Mouse (Mus musculus): ENCODE data around the gene 1700069L16Rik. TPM values are rescaled to one million over a fixed set of nuclear protein-coding genes. Genes with fewer than 3 reads are reported as not detected.

The 1700069L16Rik gene
- total and polyA plus RNA-seq, 2 experiments = not detected

DNA sequence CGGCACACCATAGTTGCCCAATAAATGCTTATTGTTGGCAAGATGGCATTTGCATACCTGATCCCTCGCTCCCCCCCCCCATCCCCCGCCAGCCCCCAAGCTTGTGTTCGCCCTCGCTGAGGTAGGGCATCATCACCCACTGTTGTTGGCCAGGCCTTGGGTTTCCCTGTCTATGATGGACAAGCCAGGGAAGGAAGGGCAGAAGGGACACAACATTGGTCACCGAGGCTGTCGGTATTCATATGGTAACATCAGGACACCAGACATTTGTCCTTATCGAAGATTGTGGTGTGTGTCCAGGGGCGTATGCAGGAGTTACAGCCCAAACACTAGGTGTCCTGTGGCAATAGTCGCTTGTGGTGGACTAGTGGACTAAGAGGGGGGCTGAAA, 11.5 kb upstream of the 1700069L16Rik start:
- Histone ChIP-seq H3K4me1 (ENCODE audit: control insufficient read depth, insufficient read depth, low read length) (peaks cover 8% of the 10 kb centered on the region), H3K36me3 (ENCODE audit: control insufficient read depth, insufficient read depth, low read length) (peaks cover 6% of the 10 kb centered on the region; the same call in 1 of the 2 replicates), H3K27ac (replicated peaks; ENCODE audit: insufficient read depth, low read depth, low read length) (peak overlapping the region; percentile 55), H3K79me2 (ENCODE audit: control insufficient read depth, insufficient read depth, low read length) (0 out of 2 replicates have a peak, but pooled peaks cover 5% of the 10 kb centered on the region), H3K9ac (ENCODE audit: low read depth, low read length) (peak overlapping the region; percentile 67), H3K4me3 (ENCODE audit: insufficient read depth, low read depth, low read length) (peak overlapping the region; percentile 86), H3K27me3 (ENCODE audit: control insufficient read depth, insufficient read depth, low read length) (no peaks in the 10 kb centered on the region)
- WGBS = 1% methylated on average over 10 of the region's 10 CpGs
- no peak for DNase-seq (ENCODE audit: extremely low read depth, low read depth, low spot score)
- no peak for TF ChIP-seq CTCF (IDR thresholded peaks at IDR 0.05; ENCODE audit: low read depth, low read length)
- no peak for TF ChIP-seq POLR2A (IDR thresholded peaks at IDR 0.05; ENCODE audit: extremely low read depth, insufficient read depth, low read length)

- Histone ChIP-seq H3K4me3 (ENCODE audit: insufficient read depth, low read depth, low read length) (peak within 1 kb of the TSS; percentile 86), H3K27ac (replicated peaks; ENCODE audit: insufficient read depth, low read depth, low read length) (peak within 1 kb of the TSS; percentile 91), H3K36me3 (ENCODE audit: control insufficient read depth, insufficient read depth, low read length) (peaks cover 4% of the 10 kb centered on the region; the same call in 1 of the 2 replicates), H3K79me2 (ENCODE audit: control insufficient read depth, insufficient read depth, low read length) (0 out of 2 replicates have a peak, but pooled peaks cover 5% of the 10 kb centered on the region), H3K9ac (ENCODE audit: low read depth, low read length) (peak within 1 kb of the TSS; percentile 67), H3K4me1 (ENCODE audit: control insufficient read depth, insufficient read depth, low read length) (peaks cover 8% of the 10 kb centered on the region), H3K27me3 (ENCODE audit: control insufficient read depth, insufficient read depth, low read length) (no peaks in the 10 kb centered on the region)
- TF ChIP-seq CTCF (IDR thresholded peaks at IDR 0.05; ENCODE audit: low read depth, low read length) = no peak
- 0 out of 2 replicates have a peak, but pooled peaks have one; percentile 57 for TF ChIP-seq POLR2A (IDR thresholded peaks at IDR 0.05; ENCODE audit: extremely low read depth, insufficient read depth, low read length)
- peak; percentile 85 for DNase-seq (ENCODE audit: extremely low read depth, low read depth, low spot score)
- under 1% methylated on average over 71 of the region's 71 CpGs for WGBS
Measured at GRCm38 (mm10) chr5:113735345-113736112, 11.0 kb upstream of the 1700069L16Rik start, which contains the start of gene Ficd. Gene Ficd (plus strand): TSS chr5:113735803.

- Histone ChIP-seq H3K36me3 (ENCODE audit: control insufficient read depth, insufficient read depth, low read length) (peaks cover 4% of the 10 kb centered on the region; the same call in 1 of the 2 replicates), H3K27ac (replicated peaks; ENCODE audit: insufficient read depth, low read depth, low read length) (peak overlapping the region; percentile 91), H3K4me3 (ENCODE audit: insufficient read depth, low read depth, low read length) (no peak overlapping the region), H3K4me1 (ENCODE audit: control insufficient read depth, insufficient read depth, low read length) (peaks cover 8% of the 10 kb centered on the region), H3K27me3 (ENCODE audit: control insufficient read depth, insufficient read depth, low read length) (no peaks in the 10 kb centered on the region), H3K79me2 (ENCODE audit: control insufficient read depth, insufficient read depth, low read length) (0 out of 2 replicates have a peak, but pooled peaks cover 5% of the 10 kb centered on the region), H3K9ac (ENCODE audit: low read depth, low read length) (peak overlapping the region; percentile 42)
- peak; percentile 90 for DNase-seq (ENCODE audit: extremely low read depth, low read depth, low spot score)
- 7% methylated on average over 7 of the region's 7 CpGs for WGBS
- TF ChIP-seq POLR2A (IDR thresholded peaks at IDR 0.05; ENCODE audit: extremely low read depth, insufficient read depth, low read length) (no peak), CTCF (IDR thresholded peaks at IDR 0.05; ENCODE audit: low read depth, low read length) (no peak)
Measured at GRCm38 (mm10) chr5:113735023-113735344, 10.4 kb upstream of the 1700069L16Rik start.

DNA sequence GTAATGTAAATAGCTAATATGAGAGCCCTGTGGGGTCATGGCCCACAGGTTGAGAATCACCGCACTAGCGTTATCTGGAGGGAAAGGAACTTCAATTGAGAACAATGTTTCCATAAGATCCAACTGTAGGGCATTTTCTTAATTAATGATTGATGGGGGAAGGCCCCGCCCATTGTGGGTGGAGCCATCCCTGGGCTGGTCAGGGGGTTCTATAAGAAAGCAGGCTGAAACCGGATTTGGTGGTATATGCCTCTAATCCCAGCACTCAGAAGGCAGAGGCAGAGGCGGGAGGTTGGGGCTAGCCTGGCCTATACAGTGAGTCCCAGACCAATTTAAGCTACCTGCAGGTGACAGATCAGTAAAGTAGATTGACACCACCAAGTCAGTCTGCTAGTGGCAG, 9.8 kb upstream of the 1700069L16Rik start:
- no peak for DNase-seq (ENCODE audit: extremely low read depth, low read depth, low spot score)
- Histone ChIP-seq H3K9ac (ENCODE audit: low read depth, low read length) (no peak overlapping the region), H3K36me3 (ENCODE audit: control insufficient read depth, insufficient read depth, low read length) (peaks cover 3% of the 10 kb centered on the region; the same call in 1 of the 2 replicates), H3K4me3 (ENCODE audit: insufficient read depth, low read depth, low read length) (no peak overlapping the region), H3K27ac (replicated peaks; ENCODE audit: insufficient read depth, low read depth, low read length) (peak overlapping the region; percentile 91), H3K79me2 (ENCODE audit: control insufficient read depth, insufficient read depth, low read length) (0 out of 2 replicates have a peak, but pooled peaks cover 5% of the 10 kb centered on the region), H3K4me1 (ENCODE audit: control insufficient read depth, insufficient read depth, low read length) (peaks cover 8% of the 10 kb centered on the region), H3K27me3 (ENCODE audit: control insufficient read depth, insufficient read depth, low read length) (no peaks in the 10 kb centered on the region)
- TF ChIP-seq CTCF (IDR thresholded peaks at IDR 0.05; ENCODE audit: low read depth, low read length) = no peak
- no peak for TF ChIP-seq POLR2A (IDR thresholded peaks at IDR 0.05; ENCODE audit: extremely low read depth, insufficient read depth, low read length)
- WGBS = 55% methylated on average over 5 of the region's 5 CpGs

GRCm38 (mm10) chr5:113732182-113732581, 7.6 kb upstream of the 1700069L16Rik start:
- TF ChIP-seq CTCF (IDR thresholded peaks at IDR 0.05; ENCODE audit: low read depth, low read length) = peak; percentile 81
- no peak for TF ChIP-seq POLR2A (IDR thresholded peaks at IDR 0.05; ENCODE audit: extremely low read depth, insufficient read depth, low read length)

DNA sequence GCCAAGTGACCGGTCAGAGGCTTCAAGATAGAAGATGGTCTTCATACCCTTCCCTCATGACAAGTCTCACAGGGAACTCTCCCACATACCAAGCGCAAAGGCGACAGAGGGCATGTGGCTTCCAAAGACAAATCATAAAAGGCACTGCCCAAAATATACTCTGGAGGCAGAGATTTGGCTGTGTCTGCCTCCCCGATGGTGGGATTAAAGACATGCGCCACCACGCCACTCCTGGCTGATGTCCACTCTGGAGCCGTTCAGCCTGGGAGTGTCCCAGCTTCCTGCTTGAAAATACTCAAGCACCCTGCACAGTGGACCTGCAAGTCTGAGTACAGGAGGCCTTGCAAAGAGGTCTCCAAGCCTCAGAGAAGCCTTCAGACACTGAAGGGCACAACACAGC, 6.6 kb upstream of the 1700069L16Rik start:
- Histone ChIP-seq H3K4me1 (ENCODE audit: control insufficient read depth, insufficient read depth, low read length) (no peaks in the 10 kb centered on the region), H3K9ac (ENCODE audit: low read depth, low read length) (no peak overlapping the region), H3K36me3 (ENCODE audit: control insufficient read depth, insufficient read depth, low read length) (no peaks in the 10 kb centered on the region), H3K4me3 (ENCODE audit: insufficient read depth, low read depth, low read length) (no peak overlapping the region), H3K27me3 (ENCODE audit: control insufficient read depth, insufficient read depth, low read length) (no peaks in the 10 kb centered on the region), H3K79me2 (ENCODE audit: control insufficient read depth, insufficient read depth, low read length) (no peaks in the 10 kb centered on the region), H3K27ac (replicated peaks; ENCODE audit: insufficient read depth, low read depth, low read length) (no peak overlapping the region)
- no peak for DNase-seq (ENCODE audit: extremely low read depth, low read depth, low spot score)
- 90% methylated on average over 7 of the region's 7 CpGs for WGBS
- TF ChIP-seq POLR2A (IDR thresholded peaks at IDR 0.05; ENCODE audit: extremely low read depth, insufficient read depth, low read length) (no peak), CTCF (IDR thresholded peaks at IDR 0.05; ENCODE audit: low read depth, low read length) (no peak)

More at GRCm38 (mm10) chr5:113732182-113732581, 7.6 kb upstream of the 1700069L16Rik start:
- Histone ChIP-seq H3K79me2 (ENCODE audit: control insufficient read depth, insufficient read depth, low read length) (0 out of 2 replicates have a peak, but pooled peaks cover 5% of the 10 kb centered on the region), H3K27ac (replicated peaks; ENCODE audit: insufficient read depth, low read depth, low read length) (no peak overlapping the region), H3K4me3 (ENCODE audit: insufficient read depth, low read depth, low read length) (no peak overlapping the region), H3K4me1 (ENCODE audit: control insufficient read depth, insufficient read depth, low read length) (peaks cover 8% of the 10 kb centered on the region), H3K27me3 (ENCODE audit: control insufficient read depth, insufficient read depth, low read length) (no peaks in the 10 kb centered on the region), H3K36me3 (ENCODE audit: control insufficient read depth, insufficient read depth, low read length) (no peaks in the 10 kb centered on the region), H3K9ac (ENCODE audit: low read depth, low read length) (no peak overlapping the region)
- DNase-seq (ENCODE audit: extremely low read depth, low read depth, low spot score) = peak; percentile 13
- WGBS = 48% methylated on average over 6 of the region's 6 CpGs

All from liver, adult 2 months (tissue).